Mouse (Mus musculus) hindbrain, embryonic 12.5 days (tissue): Measurements from ENCODE around the gene Cdk16. TPM values are rescaled to one million over a fixed set of nuclear protein-coding genes. Genes with fewer than 3 reads are reported as not detected.
A peak's percentile ranks its signal among the peaks of the same experiment; 100 is the strongest.
"Not testable (repeated sequence)": the region's sequence is repeated elsewhere in the genome, so short reads cannot be mapped to it uniquely, and the experiment has no call there.

Experiments used
- ATAC-seq: fragments of 200-750 bp; cut with Nextera tagmentation; 2 replicates; pipeline ENCODE4 v1.8.0; 2017; ENCODE audit warnings: moderate TSS enrichment; ENCODE audit not compliant: low FRiP score
- H3K27ac ChIP-seq: fragments of 300-500 bp; sonication (generic); 2 replicates; pipeline ENCODE4 v1.5.1; 2016; ENCODE audit warnings: mild to moderate bottlenecking
- H3K27me3 ChIP-seq: fragments of 300-500 bp; sonication (generic); 2 replicates; pipeline ENCODE4 v1.6.1; 2016; ENCODE audit warnings: mild to moderate bottlenecking
- H3K36me3 ChIP-seq: fragments of 300-500 bp; sonication (generic); 2 replicates; pipeline ENCODE4 v1.6.1; 2016; ENCODE audit warnings: mild to moderate bottlenecking
- H3K4me1 ChIP-seq: fragments of 300-500 bp; sonication (generic); 2 replicates; pipeline ENCODE4 v1.6.1; 2016
- H3K4me2 ChIP-seq: fragments of 300-500 bp; sonication (generic); replicated peaks from 2 replicates; pipeline ENCODE4 v1.6.1; 2016; ENCODE audit warnings: mild to moderate bottlenecking
- H3K4me3 ChIP-seq: fragments of 300-500 bp; sonication (generic); 2 replicates; pipeline ENCODE4 v1.5.1; 2016; ENCODE audit warnings: mild to moderate bottlenecking
- H3K9ac ChIP-seq: fragments of 300-500 bp; sonication (generic); 2 replicates; pipeline ENCODE4 v1.6.1; 2016; ENCODE audit warnings: mild to moderate bottlenecking, moderate library complexity
- H3K9me3 ChIP-seq: fragments of 300-500 bp; sonication (generic); replicated peaks from 2 replicates; pipeline ENCODE4 v1.6.1; 2016; ENCODE audit warnings: mild to moderate bottlenecking
- WGBS: fragments of 180-500 bp; shearing (Covaris S2); methylation state at CpG from one replicate; pipeline ENCODE4 v1.1.7; 2016; 5-methylcytosine and 5-hydroxymethylcytosine counted together
- polyA plus RNA-seq: library from polyadenylated mRNA; unstranded; fragments of >200 nt; fragmentation: Nextera tagmentation; extraction: Ambion mirVana; gene quantifications from 2 replicates; pipeline ENCODE4 v1.2.1, GENCODE M21; 2016

Gene Cdk16
- polyA plus RNA-seq, 1 experiment from 2014 or later, result 160 TPM

GRCm38 (mm10) chrX:20691566-20691965 is 3.8 kb downstream of the Cdk16 start:
- H3K27ac ChIP-seq, result no peak overlapping the region
- H3K27me3 ChIP-seq, result no peaks in the 10 kb centered on the region
- peaks cover 8% of the 10 kb centered on the region for H3K4me1 ChIP-seq
- ATAC-seq, result no peak
- 83% methylated on average over 3 of the region's 3 CpGs for WGBS
- no peak overlapping the region for H3K4me2 ChIP-seq
- H3K4me3 ChIP-seq, result no peak overlapping the region
- no peak overlapping the region for H3K9ac ChIP-seq
- peaks cover 31% of the 10 kb centered on the region; the same call in 1 of the 2 replicates for H3K36me3 ChIP-seq
- H3K9me3 ChIP-seq, result no peaks in the 10 kb centered on the region

- no peak overlapping the region for H3K4me3 ChIP-seq
- H3K4me2 ChIP-seq, result no peak overlapping the region
- 85% methylated on average over 1 of the region's 1 CpGs for WGBS
- peaks cover 40% of the 10 kb centered on the region; the same call in 1 of the 2 replicates for H3K36me3 ChIP-seq
- no peak overlapping the region for H3K9ac ChIP-seq
- H3K27ac ChIP-seq, result no peak overlapping the region
- no peaks in the 10 kb centered on the region for H3K9me3 ChIP-seq
- peaks cover 5% of the 10 kb centered on the region for H3K4me1 ChIP-seq
- ATAC-seq, result no peak
- no peaks in the 10 kb centered on the region for H3K27me3 ChIP-seq
Measured at GRCm38 (mm10) chrX:20692616-20693015, 4.9 kb downstream of the Cdk16 start.

- Histone ChIP-seq H3K4me3 (no peak overlapping the region), H3K9ac (no peak overlapping the region), H3K27ac (no peak overlapping the region), H3K36me3 (peaks cover 52% of the 10 kb centered on the region), H3K27me3 (no peaks in the 10 kb centered on the region), H3K4me1 (no peaks in the 10 kb centered on the region), H3K4me2 (no peak overlapping the region), H3K9me3 (no peaks in the 10 kb centered on the region)
- 92% methylated on average over 4 of the region's 4 CpGs for WGBS
- no peak for ATAC-seq
Measured at GRCm38 (mm10) chrX:20695842-20696241, 8.1 kb downstream of the Cdk16 start.

DNA sequence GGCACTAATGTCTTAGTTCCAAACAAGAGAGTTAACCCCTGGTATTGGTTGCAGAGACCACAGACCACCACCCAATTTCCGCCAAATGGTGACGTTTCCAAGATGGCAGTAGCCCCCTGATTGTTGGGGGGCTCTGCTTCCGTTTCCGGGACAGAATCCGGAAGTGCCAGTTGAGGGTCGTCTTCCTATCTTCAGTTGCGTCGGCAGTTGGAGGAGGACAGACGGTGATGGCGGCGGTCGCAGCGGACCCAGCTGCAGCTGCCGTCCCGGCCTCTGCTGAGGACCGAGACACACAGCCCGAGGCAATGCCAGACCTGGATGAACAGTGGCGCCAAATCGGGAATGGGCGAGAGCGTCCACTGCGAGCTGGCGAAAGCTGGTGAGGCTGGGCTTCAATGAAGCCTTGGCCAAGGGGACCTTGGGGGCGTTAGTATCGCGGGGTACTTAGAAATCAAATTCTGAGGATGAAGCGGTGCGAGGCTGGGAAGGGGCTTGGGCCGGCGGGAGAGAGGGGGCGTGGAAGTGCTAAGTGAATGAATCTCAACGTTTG is 16.1 kb downstream of the Cdk16 start, which contains the start of gene Usp11:
Usp11 (plus strand) TSS at position 166 of the 550 bp plus-strand sequence.
- H3K9ac ChIP-seq, result peak within 1 kb of the TSS; percentile 67

DNA sequence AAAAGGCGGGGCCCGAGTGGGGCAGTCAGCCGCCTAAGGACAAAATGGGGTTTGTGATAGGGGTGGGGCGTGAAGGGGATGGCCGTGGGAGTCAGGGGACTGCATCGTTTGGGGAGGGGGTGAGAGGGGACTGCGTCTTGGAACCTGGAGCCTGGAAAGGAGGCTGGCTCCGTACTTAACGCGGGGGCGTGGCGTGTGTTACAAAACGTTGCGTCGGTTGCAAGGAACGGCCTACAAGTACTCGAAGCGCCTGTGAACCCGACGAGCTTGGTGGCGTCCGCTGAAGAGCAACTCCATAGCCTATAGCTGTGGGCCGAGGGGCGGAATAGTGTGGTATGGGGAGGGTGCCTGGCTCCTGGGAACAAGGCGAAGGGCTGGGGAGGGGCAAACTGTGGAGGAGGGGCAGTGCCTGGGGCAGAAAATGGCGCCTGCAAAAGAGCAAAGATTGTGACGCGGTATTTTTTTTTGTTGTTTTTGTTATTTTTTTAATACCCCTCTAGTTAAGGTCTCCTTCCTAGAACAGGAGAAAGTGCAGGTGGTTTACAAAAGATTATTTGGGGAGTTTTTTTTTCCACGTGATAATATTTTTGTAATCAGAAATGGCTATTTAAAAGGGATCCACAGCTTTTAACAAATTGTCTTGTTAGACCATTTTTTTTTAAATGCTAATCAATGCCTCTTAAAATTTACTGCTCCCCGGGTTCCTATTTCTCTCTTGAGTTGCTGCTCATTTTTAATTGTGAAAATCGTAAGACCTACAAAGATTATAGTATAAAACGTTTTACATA is 16.7 kb downstream of the Cdk16 start:
- Histone ChIP-seq H3K36me3 (0 out of 2 replicates have a peak, but pooled peaks cover under 1% of the 10 kb centered on the region), H3K27ac (peak overlapping the region; percentile 92), H3K4me1 (no peaks in the 10 kb centered on the region), H3K9me3 (no peaks in the 10 kb centered on the region), H3K27me3 (no peaks in the 10 kb centered on the region), H3K4me3 (peak overlapping the region; percentile 54), H3K4me2 (peak overlapping the region; percentile 46), H3K9ac (peak overlapping the region; percentile 67)
- ATAC-seq, result peak; percentile 94
- WGBS, result 20% methylated on average over 31 of the region's 32 CpGs

More for the DNA sequence above, 16.1 kb downstream of the Cdk16 start, which contains the start of gene Usp11:
- Histone ChIP-seq H3K27ac (peak within 1 kb of the TSS; percentile 92), H3K36me3 (peaks cover 4% of the 10 kb centered on the region), H3K4me3 (peak within 1 kb of the TSS; percentile 54), H3K4me1 (no peaks in the 10 kb centered on the region), H3K9me3 (no peaks in the 10 kb centered on the region), H3K27me3 (no peaks in the 10 kb centered on the region), H3K4me2 (peak within 1 kb of the TSS; percentile 46)
- ATAC-seq, result peak; percentile 85
- WGBS, result 20% methylated on average over 32 of the region's 32 CpGs

DNA sequence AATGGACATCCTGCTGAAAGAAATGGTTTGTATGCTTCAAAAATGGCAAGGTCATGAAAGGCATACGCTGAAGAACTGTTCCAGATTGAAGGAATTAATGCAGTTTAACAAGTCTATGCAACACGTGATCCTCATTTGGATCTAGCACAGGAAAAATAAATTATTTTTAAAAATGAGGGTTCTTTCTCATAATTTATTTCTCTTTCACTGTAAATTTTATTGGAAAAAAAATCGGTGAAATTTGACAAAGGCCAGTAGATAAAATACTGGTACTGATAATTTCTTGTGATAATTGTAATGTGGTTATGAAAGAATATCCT is 17.3 kb downstream of the Cdk16 start:
- H3K4me1 ChIP-seq, result no peaks in the 10 kb centered on the region
- H3K27ac ChIP-seq, result peak overlapping the region; percentile 92; the same call in 1 of the 2 replicates
- H3K36me3 ChIP-seq, result no peaks in the 10 kb centered on the region
- peak overlapping the region; percentile 46 for H3K4me2 ChIP-seq
- peak overlapping the region; percentile 54 for H3K4me3 ChIP-seq
- H3K9me3 ChIP-seq, result no peaks in the 10 kb centered on the region
- H3K9ac ChIP-seq, result 0 out of 2 replicates have a peak overlapping the region, but pooled peaks have one; percentile 67
- no peak for ATAC-seq
- 29% methylated on average over 3 of the region's 3 CpGs for WGBS
- H3K27me3 ChIP-seq, result no peaks in the 10 kb centered on the region

DNA sequence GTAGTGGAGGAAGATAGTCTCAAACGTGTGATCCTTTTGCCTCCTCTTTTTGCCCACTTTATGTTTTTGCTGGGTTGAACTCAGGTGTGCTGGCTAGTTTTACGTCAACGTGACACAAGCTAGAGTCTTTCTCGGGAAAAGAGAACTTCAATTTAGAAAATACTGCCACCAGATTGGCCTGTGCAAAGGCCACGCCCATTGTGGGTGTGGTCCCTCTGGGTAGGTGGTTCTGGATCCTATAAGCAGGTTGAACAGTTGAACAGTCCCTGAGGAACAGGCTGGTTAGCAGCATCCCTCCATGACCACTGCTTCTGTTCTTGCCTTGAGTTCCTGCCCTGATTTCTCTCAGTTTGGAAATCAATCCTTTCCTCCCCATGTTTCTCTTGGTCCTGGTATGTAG is 40.9 kb downstream of the Cdk16 start:
- no peak overlapping the region for H3K4me3 ChIP-seq
- no peaks in the 10 kb centered on the region for H3K27me3 ChIP-seq
- no peaks in the 10 kb centered on the region for H3K9me3 ChIP-seq
- H3K27ac ChIP-seq, result no peak overlapping the region
- no peaks in the 10 kb centered on the region for H3K36me3 ChIP-seq
- ATAC-seq, result no peak
- no peaks in the 10 kb centered on the region for H3K4me1 ChIP-seq
- WGBS, result 76% methylated on average over 5 of the region's 5 CpGs
- no peak overlapping the region for H3K9ac ChIP-seq
- H3K4me2 ChIP-seq, result no peak overlapping the region

DNA sequence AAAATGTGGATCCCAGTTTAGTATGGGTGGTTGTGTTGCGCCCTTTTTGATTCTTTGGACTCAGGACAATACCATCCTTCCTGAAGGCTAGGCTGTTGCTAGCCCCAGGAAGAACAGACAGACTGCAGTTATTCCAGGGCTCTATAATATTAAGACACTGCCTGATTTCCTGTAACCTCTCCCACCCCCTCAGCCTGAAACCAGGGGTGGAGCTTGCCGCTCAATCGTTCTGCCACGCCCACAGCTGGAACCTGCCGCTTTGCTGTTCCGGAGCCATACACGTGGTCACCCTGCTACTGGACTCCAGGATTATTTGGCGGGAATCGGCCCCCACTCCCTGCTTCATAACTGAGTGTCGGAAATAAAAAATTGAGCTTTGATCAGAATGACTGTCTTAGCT is 42.3 kb downstream of the Cdk16 start:
- not testable (repeated sequence) for H3K4me1 ChIP-seq, H3K36me3 ChIP-seq, H3K9ac ChIP-seq, H3K4me2 ChIP-seq, H3K9me3 ChIP-seq, ATAC-seq, H3K4me3 ChIP-seq, H3K27ac ChIP-seq, H3K27me3 ChIP-seq
- WGBS, result 46% methylated on average over 10 of the region's 10 CpGs

GRCm38 (mm10) chrX:20736479-20736878 is 48.7 kb downstream of the Cdk16 start:
- WGBS, result 90% methylated on average over 4 of the region's 4 CpGs
- Histone ChIP-seq H3K9ac (no peak overlapping the region), H3K36me3 (no peaks in the 10 kb centered on the region), H3K27ac (no peak overlapping the region), H3K4me1 (no peaks in the 10 kb centered on the region), H3K4me3 (no peak overlapping the region), H3K9me3 (no peaks in the 10 kb centered on the region), H3K27me3 (no peaks in the 10 kb centered on the region), H3K4me2 (no peak overlapping the region)
- no peak for ATAC-seq

- ATAC-seq, result no peak
- Histone ChIP-seq H3K4me2 (no peak overlapping the region), H3K36me3 (no peaks in the 10 kb centered on the region), H3K9ac (no peak overlapping the region), H3K4me3 (no peak overlapping the region), H3K27ac (no peak overlapping the region), H3K4me1 (no peaks in the 10 kb centered on the region), H3K27me3 (no peaks in the 10 kb centered on the region), H3K9me3 (no peaks in the 10 kb centered on the region)
- WGBS, result 91% methylated on average over 2 of the region's 2 CpGs
Measured at GRCm38 (mm10) chrX:20748829-20749228, 61.1 kb downstream of the Cdk16 start.
